Mouse (Mus musculus): ENCODE measurements at regions not wholly inside any gene's neighbourhood (a gene's known extent, or its start where the extent isn't known, plus 50 kb on each side); places are given as distances from the start of the nearest gene placed in this dataset.

DNA sequence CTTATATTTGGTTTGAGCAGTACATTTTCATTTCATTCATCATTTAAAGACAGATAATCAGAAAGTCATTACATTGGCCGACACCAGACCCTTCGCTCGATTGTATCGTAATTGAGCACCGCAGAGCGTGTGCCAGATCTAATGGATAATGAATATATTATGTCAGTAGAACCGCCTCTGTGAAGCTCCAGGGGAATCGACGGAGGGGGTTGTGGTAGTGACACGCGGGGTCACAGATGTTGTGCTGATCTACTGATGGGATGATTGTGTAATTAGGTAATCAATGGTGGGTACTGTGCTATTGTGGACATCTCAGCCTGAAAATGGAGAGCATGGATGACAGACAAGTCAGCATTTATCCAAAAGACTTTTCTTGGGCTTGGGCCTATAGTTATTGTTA is 414.3 kb upstream of the Tenm2 start:
- DNase-seq (ENCODE audit: low read depth, low spot score): no peak

DNA sequence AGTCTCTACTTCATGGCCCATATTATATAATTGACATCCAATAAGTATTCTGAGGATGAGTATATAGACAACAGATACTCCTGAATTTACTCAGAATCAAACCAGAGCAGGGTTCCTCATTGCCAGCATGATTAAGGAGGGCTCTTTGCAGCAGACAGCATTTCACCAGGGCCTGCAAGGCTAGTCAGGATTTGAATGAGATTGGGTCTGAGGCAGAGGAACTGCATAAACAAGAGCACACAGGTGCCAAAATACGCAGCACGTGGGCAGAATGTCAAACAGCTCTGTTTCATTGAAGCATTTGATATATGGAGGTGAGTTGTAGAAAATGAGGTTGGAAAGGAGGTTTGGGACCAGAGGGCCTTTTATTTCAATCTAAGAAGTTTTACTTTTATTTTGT is 387.5 kb upstream of the Tenm2 start:
- DNase-seq (ENCODE audit: low read depth, low spot score): no peak

DNA sequence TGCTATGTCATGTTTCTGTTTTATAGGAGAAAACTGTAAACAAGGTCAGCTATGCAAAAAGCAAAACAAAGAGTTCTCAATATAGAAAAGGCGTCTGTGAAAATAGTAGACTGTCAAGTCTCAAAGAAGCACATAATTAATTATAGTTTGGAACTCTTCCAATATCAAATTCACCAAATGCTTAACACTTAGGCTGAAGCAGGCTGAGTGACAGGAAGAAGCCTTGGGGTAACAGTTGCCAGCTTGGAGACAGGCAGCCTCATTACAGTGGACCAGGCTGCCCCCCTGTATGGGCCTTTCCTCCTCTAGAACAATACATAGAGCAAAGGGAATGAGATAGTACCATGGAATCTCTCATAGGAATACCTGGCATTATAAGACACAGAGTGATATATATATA is 364.8 kb upstream of the Tenm2 start:
- DNase-seq (ENCODE audit: low read depth, low spot score): no peak

- no peak for DNase-seq (ENCODE audit: low read depth, low spot score)
These were observed 346.5 kb upstream of the Tenm2 start for GRCm38 (mm10) chr11:37582236-37582635.

DNA sequence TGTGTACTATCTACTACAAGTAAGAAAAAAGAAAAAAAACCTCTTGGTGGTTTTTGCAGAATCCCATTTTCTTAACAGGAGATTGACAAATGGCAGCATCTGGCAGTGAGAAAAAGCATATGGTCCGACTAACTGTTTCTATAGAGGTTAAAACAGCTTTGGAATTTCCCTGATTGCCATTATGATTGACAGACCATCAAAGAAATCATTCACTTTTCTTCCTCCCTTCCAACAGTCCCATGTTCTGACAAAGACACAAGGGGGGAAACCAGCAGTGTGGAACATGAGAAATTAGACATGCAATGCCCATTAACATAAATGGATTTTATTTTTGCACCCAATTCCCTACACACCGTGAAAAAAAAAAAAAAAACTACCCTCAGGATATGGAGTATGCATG is 297.9 kb upstream of the Tenm2 start:
- DNase-seq (ENCODE audit: low read depth, low spot score): no peak

GRCm38 (mm10) chr11:37532476-37532875 is 296.7 kb upstream of the Tenm2 start:
- DNase-seq (ENCODE audit: low read depth, low spot score): no peak

DNA sequence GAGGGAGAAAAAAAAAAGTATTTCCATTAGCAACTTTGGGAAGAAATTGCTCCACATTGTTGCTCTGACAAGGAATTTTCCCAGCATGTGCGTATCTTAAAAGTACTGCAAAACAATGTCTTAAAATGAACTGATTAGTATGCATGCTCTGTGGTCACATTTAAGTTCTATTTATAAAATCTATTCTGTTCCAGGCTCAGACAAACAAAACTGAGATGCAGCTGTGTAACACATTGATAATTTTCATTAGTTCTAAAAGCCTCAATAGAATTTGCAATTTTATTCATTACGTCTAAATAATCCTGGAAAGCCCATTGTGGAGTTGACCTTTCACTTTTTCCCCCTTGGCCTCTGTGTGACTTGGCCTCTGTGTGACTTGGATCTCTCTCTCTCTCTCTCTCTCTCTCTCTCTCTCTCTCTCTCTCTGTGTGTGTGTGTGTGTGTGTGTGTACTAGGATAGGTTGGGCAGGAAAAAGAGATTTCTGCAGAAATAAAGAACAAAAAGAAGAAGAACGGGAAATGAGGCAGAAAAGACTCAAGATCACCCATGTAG is 262.8 kb upstream of the Tenm2 start:
- DNase-seq (ENCODE audit: low read depth, low spot score): no peak

DNA sequence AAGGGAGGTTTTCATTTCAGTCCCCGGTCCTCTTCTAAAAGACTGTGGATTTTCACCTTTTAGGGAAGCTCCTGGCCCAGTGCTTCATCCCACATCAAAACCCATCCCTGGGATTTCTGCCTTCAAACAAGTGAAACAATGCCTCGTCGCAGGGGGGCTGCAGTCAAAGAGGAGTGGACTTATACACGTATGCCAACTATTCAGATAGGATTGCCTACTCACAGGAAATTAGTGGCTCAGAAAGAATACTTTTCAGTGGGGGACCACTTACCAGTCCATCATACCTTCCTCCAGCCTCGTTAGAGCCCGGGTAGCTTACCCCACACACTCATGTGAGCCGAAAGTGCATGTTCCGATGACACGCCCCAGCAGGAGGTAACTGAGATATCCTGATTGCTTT is 262.1 kb upstream of the Tenm2 start:
- no peak for DNase-seq (ENCODE audit: low read depth, low spot score)

DNA sequence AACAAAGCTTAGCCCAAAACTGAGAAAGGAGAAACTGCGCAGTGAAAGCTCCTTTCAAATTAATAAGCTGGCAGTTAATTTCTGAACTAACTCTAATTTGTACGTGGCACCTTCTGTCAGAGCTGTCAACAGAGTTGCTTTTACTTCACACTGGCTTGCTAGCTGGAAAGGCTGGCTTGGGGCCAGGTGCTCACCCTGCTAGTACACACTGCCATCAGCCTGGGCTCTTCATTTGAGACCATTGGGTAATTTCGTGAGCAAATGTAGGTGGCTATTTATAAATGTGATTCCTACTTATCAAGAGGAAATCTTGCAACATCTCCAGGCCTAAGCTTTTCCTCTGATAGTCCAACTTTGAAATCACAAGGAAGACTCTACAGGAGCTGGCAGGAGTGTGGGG is 244.5 kb upstream of the Tenm2 start:
- no peak for DNase-seq (ENCODE audit: low read depth, low spot score)

DNA sequence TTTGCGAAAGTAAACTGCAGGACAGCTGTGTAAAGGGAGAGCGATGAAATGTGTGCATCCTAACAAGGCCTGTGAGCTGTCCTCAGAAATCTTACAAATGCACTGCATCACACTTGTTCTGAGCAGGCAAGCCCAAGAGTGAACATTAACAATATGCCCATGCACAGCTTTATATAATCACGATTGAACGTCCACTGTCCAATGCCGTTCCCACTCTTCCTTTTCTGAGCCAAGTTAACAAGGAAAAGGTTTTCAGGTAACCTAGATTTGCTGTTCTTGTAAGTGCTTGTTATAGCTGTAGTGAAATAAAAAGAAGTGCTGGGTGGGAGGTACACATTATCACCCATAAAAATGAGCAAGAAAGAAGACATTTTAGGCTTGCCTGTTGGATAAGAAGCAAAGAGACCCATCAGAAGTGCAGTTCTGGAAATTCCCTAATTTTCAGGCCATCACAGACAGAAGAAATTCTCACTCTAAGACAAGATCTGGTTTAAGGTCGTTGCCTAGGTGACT is 243.3 kb upstream of the Tenm2 start:
- DNase-seq (ENCODE audit: low read depth, low spot score): peak; percentile 51

DNA sequence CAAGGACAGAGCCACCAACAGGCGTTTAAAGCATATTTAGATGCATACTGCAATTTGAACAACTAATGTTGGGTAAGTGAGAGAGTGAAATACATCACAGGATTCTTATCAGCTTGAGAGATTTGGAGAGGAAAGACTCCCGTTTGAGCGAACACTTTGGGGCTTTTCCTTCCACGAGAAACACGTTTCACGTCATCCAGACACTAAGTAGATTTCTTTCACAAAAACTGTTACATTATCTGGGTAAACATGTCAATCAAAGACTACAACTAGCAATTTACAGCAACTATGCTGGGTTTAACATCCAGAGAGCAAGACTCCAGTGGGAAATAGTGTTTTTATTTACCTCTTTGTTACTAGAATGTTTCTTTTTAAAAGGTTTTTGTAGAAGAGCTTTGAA is 238.3 kb upstream of the Tenm2 start:
- DNase-seq (ENCODE audit: low read depth, low spot score): no peak

DNA sequence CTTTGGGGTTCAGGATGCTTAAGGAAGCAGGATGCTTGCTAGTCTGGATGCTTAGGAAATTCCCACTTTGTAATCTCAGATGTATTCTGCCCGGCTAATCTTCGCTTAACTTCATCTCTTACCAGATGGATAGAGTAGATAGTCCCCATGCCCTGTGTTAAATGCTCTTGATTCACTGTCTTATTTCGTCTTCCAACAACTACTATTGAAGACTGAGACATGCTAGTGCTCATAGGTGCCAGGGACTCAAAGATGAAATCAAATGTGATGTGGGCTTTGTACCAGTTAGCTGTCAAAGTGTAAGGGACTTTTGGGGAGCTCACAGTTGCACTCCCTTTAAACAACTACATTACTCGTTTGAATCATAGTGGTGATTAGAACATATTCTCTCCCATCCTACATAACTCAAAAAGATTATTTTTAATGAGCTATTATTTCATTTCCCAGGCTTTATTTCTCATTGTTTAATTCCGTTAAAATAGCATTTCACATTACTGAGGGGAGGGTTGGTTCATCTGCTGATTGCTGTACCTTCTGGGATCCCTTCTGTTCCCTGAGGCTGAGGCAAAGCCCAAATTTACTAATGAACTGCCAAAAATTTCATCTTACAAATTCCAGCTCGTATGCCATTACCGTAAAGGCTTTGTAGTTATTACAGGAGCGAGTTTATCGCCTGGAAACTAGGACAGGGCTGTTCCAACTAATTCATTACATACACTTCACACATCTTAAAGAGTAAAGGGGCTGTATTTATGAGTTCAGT is 228.1 kb upstream of the Tenm2 start:
- peak; percentile 42 for DNase-seq (ENCODE audit: low read depth, low spot score)

DNA sequence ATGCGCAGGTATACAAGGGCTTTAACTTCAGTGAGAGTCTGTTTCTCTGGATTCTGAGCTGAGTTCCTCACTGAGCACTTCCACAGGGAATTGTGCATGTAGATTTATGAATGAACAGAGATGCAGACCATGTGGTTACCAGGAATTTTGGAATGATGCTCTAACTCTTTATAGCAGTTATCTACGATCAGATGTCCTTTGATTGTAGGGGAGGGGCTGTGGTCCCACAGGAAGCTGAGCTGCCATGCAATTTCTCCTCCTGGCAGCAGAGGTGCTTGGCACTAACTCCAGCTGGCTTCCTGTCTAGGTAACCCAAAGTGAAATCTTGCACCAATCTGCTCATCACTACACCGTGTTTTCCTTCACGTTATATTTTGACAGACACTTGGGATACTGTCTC is 226.6 kb upstream of the Tenm2 start:
- no peak for DNase-seq (ENCODE audit: low read depth, low spot score)

DNA sequence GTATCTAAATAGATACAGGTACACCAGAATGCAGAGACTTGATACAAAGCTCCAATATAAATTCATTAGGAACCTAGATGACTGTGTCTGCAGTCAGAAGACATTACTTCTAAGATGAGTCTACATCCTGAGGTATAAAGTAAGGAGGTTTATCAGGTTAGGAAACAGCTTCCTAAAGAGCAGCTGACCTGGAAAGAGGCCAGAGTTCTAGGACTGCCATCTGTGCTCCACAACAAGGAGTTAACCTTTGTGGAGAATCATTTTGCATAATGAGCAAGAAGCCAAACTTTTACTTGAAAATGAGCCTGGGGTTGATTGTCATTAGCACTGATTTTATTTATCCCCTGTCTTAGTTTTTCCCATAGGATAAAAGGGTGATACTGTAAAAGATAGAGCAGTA is 211.6 kb upstream of the Tenm2 start:
- DNase-seq (ENCODE audit: low read depth, low spot score): no peak

- no peak for DNase-seq (ENCODE audit: low read depth, low spot score)
These were observed 210.9 kb upstream of the Tenm2 start for GRCm38 (mm10) chr11:37446626-37447025.

DNA sequence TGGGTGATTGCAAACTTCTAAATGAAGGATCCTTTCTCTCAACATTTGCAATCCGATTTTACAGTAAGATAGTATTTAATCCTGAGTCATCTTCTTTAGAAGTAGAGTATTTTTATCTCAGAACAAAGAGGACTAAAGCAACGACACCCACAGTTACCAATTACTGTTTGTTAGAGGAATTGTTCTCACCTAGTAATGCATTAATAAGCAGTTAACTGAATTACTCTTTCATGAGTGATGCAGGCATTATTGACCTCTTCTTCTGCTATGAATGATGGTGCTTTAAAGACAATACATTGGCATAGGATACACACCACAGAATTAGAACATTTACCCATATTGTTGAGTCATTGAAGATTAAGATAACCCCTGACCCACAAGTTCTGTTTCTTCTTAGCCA is 207.0 kb upstream of the Tenm2 start:
- no peak for DNase-seq (ENCODE audit: low read depth, low spot score)

DNA sequence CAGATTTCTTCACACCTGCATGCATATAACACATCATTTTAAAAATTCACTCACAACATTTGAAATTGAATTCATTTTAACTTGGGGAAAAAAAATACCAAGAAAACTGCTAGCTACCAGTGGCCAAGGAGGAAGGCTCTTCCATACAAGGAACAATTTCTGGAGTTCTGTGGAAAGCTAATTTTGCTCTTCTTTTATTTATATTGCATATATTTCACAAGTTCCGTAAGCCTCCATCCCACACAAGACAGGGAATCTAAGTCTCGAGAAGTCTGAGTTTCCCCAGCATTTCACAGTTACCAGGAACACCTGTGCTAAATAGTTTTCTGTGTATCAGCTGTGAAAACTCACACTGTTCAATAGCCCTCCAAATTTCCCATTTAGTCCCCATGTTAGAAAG is 198.8 kb upstream of the Tenm2 start:
- DNase-seq (ENCODE audit: low read depth, low spot score): peak; percentile 64

DNA sequence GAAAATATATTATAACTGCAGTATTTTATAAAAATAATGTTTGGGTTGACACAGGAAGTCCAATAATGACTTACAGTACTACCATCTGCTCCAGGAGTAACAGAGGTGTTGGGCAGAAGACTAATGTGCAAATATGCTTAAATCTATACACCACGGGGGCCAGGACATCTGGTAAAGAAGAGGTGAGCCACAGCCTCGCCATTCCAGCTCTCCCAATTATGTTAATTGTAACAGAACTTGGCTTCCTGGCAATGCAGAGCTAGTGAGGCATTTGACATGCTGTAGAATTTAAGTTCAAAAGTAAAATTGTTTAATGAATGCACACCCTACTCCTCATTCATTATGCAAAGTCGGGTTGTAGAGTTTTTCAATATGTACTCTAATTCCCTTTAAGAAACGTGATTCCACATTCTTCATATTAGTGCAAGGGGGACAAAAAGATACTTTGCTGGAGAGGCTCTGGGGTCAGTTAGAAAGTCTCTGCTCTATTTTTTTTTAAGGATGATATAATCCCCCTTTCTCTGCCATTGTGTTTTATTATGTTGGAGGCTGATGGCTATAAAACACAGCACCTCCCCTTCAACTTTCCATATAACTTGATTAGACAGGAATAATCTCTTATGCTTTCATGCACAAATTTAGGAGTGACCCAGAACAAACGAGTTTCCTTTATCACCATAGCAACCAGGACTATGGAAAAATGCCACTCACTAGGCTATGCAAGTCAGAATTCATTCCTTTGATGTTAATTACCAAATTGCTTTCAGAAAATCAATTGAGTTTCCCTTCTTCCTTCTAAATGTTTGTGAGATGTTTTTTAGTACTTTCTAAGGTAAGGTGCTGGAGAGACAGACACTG is 188.8 kb upstream of the Tenm2 start:
- no peak for DNase-seq (ENCODE audit: low read depth, low spot score)

GRCm38 (mm10) chr11:37412868-37413267 is 177.1 kb upstream of the Tenm2 start:
- DNase-seq (ENCODE audit: low read depth, low spot score): no peak

GRCm38 (mm10) chr11:37367971-37368370 is 132.2 kb upstream of the Tenm2 start:
- DNase-seq (ENCODE audit: low read depth, low spot score): no peak

- peak; percentile 85 for DNase-seq (ENCODE audit: low read depth, low spot score)
These were observed 128.7 kb upstream of the Tenm2 start for GRCm38 (mm10) chr11:37364430-37364829.

- no peak for DNase-seq (ENCODE audit: low read depth, low spot score)
These were observed 119.3 kb upstream of the Tenm2 start for GRCm38 (mm10) chr11:37355074-37355473.

GRCm38 (mm10) chr11:37309691-37310090 is 73.9 kb upstream of the Tenm2 start:
- DNase-seq (ENCODE audit: low read depth, low spot score): no peak

Data from telencephalon, adult 2 months (tissue).